Mouse (Mus musculus) Muller cell, postnatal 12 days (primary cell): ENCODE results near the gene Slc25a5.
"Not testable (repeated sequence)": the region's sequence is repeated elsewhere in the genome, so short reads cannot be mapped to it uniquely, and the experiment has no call there.

Experiments used
- DNase-seq: peaks from one replicate; pipeline ENCODE4 v3.0.0-alpha.2; 2015; ENCODE audit errors: inconsistent ontology term

Slc25a5 gene

DNA sequence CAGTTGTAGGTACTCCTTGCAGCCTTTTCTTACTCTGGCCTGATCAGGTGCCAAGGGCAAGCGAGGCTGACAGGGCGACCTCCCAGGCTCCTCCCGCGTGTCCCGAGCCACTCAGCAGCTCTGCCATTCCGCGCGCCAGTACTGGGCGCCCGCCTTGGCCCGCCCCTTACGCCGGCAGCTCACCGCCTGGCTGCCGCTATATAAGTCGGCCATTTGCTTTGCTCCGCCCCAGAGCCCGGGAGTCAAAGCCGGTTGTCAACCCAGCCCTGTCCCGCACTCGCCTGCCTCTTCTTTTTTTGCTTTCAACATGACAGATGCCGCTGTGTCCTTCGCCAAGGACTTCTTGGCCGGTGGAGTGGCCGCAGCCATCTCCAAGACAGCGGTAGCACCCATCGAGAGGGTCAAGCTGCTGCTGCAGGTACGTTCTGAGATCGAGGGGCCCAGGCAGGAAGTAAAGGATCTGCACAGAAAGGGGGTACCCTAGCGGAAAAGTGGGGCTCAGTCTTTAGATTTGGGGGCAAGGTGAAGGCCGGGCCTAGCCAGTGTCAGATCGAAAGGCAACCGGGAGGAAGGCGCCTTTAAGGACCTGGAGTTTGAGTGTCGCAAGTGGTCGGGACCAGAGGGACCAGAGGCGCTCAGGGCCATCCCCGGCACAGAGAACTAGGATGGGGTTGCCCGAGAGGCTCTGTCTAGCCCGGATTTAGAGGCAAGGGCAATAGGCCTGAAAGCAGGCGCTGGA, at the start of gene Slc25a5:
Slc25a5 (plus strand) TSS at position 228 of the 739 bp plus-strand sequence.
- DNase-seq = peak; percentile 84

DNA sequence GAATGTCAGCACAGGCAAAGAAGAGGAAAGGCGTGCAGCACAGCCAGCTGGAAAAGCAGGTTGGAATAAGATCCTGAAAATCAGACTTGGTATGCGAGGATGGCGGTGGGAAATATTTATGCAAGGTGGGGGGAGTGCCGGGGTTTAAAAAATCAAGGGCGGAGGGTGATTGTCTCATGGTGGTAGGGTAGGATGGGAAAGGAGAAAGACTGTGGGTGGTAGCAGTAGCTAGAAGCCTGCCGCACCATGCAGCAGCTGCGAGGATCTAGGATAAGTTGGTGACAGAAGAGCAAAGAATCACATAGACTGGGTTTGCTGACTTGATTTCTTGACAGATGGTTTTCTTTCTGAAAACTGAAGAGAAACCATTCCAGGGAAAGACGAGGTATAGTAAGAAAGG, 48.7 kb upstream of the Slc25a5 start:
- DNase-seq = no peak

DNA sequence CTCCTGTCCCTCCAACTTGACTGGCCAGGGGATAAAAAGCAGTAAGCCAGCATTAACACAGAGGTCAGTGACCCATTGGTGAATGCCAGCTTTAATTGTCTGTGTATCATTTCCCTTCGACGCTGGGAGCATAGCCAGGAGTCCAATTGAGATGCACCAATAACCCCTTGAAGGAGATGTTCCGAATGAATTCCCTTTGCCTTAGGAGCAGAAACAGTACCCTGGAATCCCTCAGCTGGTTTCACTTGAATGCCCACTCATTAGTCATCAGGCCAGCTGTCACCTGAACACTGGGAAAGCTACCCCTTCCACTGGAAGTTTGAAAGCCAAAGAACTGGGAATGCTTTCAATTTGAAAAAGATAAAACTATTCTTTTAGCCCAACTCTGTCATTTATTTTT, 46.9 kb upstream of the Slc25a5 start:
- peak; percentile 83 for DNase-seq

DNA sequence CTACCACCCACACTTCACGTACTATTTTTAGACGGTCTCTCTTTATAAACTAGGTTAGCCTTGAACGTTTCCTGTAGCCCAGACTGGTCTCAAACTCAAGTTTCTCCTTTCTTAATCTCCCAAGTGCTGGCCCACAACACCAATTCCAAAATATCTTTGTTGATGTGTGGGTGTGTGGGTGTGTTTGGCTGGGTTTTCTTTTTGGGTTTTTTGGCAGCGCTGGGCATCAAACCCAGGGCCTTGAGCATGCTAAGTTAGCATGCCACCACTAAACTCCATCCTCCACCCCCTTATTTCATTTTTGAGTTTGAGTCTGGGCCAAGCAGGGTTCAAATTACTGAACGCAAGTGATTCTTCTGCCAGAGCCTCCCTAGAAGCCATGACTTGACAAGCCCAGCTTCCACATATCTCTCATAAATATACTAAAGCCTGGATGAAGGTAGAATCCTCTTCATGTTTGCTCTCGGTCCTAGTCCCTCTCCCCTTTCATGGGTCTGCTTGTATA, 46.1 kb upstream of the Slc25a5 start:
- DNase-seq = peak; percentile 34

GRCm38 (mm10) chrX:36750591-36750990, 44.9 kb upstream of the Slc25a5 start:
- DNase-seq = no peak

DNA sequence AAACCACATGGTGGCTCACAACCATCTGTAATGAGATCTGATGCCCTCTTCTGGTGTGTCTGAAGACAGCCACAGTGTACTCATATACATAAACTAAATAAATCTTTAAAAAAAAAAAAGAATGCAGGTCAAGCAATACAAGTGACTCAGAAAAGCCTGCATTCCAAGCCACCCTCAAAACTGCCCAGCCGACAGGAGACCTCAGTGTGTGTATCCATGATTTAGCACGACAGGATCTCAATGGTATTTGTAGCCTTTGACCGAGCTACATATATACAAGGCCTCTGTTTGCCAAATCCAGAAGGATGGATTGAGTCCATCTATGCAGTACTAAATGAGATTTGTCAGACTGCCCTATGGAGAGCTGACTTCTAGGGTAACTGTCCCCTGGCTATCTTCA, 42.9 kb upstream of the Slc25a5 start:
- peak; percentile 11 for DNase-seq

DNA sequence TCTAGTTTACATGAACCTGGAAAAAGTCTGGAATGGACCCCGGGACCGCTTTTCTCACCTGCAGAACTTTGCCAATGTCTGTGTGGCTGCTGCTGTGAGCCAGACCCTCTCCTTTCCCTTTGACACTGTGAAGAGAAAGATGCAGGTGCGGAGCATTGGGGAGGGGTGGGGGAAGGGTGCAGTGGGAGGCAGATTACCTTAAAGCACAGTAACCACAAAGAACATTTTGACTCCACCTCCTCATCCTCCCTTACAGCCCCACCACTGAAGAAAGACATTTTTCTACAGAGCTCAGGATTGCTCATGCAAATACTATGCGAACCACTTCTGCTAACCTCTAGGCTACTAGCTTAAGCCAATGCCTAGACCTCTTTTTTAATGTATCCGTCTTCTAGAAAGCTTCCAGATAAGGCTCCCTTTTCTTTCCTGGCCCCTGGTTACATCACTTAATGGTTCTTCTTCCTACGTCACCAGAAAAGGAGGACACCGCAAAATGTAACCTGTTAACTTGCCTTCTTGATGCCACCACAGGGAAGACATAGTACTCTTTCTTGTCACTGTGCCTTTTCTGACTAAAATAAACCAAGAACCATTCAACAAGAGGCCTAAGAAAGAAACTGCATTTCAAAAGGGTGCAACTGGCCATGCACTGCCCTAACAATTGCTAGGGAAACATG, 37.5 kb upstream of the Slc25a5 start:
- DNase-seq = no peak

- no peak for DNase-seq
Observed at GRCm38 (mm10) chrX:36758566-36758965, 36.9 kb upstream of the Slc25a5 start.

GRCm38 (mm10) chrX:36760946-36761635, 34.4 kb upstream of the Slc25a5 start:
- DNase-seq = peak; percentile 13

DNA sequence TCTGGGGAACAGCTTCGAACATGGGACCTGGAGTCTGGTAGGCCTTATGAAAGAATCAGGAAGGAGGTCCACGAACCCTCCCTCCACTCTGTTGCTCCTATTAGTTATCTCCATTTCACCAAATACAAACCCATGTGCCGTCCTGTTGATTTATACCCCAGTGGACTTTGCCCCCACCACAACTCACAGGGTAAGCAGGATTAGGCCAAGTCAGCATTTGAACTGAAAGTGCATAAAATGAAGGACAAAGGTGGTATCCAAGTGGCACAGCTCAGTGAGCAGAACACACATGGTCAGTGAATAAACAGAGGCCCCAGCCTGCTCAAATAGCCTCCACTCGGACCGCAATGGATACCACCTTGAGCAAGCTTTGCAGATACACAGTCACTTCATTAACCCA, 33.2 kb upstream of the Slc25a5 start:
- DNase-seq = no peak

DNA sequence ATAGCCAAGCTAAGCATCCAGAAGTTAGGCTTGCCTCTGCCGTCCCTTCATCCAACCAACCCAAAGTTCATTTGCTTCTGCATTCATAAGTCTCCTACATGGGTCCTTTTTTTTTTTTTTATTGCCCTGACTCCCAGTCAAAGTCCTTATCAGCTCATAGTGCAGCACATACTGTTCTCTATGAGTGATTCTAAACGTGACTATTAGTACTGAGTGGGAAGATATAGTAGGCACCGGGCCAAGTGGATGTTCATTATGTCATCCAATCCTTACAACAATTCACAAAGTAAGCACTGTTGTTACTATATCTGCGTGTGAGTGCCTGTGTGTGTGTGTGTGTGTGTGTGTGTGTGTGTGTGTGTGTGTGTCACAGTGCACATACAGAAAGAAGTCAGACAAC, 32.6 kb upstream of the Slc25a5 start:
- no peak for DNase-seq

- DNase-seq = no peak
Observed at GRCm38 (mm10) chrX:36763298-36763933, 32.0 kb upstream of the Slc25a5 start.

DNA sequence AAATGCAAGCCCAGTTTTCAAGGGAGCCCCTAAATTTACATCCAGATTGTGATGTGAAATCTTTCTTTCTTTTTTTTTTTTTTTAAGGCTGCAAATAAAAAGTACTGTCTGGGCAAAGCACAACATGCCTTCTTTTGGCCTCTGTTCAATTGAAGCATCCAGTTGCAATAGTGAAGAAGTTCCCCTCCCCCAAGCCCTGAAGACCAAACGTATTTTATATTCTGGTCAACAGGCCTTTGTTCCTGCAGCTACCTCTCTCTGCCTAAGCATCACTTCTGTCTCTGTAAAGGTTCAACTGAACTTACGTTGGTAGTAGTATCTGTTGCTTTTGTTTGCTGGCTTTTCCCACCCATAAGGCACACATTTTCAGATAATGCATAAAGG, 31.5 kb upstream of the Slc25a5 start:
- DNase-seq = no peak

GRCm38 (mm10) chrX:36767386-36767785, 28.1 kb upstream of the Slc25a5 start:
- no peak for DNase-seq

DNA sequence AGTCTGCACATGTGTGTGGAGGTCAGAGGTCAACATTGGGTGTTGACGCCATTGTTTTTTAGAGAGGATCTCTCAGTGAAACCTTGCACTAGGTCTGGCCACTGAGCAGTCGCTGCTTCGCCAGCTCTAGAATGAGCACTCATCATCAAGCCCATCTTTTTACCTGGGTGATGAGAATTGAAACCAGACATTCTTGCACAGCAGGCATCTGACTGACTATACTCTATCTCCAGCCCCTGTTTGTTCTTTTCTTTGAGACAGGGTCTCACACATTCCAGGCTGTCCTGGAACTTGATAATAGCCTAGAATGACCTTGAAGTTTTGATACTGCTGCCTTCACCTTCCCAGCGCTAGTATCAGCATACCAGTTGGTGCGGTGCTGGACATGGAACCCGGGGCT, 22.9 kb upstream of the Slc25a5 start:
- DNase-seq = no peak

DNA sequence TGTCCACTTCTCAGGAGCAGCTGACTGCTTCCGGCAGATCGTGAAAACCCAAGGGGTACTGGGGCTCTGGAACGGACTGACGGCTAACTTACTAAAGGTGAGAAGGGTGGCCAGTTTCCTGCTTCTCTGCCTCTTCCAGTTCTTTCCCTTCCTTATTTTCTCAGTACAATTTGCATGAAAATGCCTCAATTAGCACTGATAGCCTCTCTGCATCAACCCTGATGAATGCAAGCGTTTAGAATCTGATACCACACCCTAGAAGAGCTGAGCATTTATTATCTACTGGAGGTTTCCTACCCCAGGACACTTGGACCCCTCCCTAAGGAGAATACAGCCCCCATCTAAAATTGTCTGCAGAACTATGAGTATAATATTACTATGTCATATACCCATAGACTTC, 19.9 kb upstream of the Slc25a5 start:
- DNase-seq = no peak

DNA sequence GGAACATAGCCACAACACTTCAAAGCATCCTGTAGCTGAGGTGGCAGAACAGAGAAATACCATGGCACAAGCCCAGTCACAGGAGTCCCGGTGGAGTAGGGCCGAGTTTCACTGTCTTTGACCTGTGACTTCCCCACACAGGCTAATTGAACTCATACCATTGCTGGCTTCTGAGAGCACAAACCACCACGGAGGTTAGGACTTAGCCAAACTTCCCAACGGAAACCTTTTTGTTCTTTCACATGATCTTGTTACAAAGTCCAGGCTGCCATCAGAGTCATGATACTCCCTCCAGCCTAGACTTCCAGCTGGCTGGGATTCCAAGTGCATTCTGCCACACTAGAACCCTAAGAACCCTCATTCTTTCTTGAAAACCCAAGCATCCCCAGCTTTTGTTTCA, 17.8 kb upstream of the Slc25a5 start:
- no peak for DNase-seq

- no peak for DNase-seq
Observed at GRCm38 (mm10) chrX:36789360-36789759, 6.1 kb upstream of the Slc25a5 start.

GRCm38 (mm10) chrX:36794571-36794970, 880 bp upstream of the Slc25a5 start:
- no peak for DNase-seq

DNA sequence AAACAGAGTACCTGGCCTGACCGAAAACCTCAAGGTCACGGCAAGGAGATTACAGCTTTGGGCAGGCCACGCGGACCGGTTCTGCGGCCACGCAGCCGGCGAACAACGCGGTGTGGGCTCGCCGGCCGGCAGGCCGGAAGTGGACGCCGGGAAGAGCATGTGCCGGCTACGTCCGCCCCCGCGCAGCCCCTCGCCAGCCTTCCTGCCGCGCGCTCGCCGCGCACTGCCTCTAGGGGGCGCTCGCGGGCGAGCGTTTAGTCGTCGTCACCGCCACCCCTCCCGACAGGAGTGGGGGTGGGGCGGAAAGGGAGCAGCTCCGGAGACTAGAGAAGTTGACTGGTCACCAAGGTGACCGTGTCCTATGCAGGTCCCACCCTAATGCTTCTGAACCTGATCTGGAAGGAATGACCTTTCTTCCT, 721 bp downstream of the Slc25a5 start:
- peak; percentile 86 for DNase-seq

DNA sequence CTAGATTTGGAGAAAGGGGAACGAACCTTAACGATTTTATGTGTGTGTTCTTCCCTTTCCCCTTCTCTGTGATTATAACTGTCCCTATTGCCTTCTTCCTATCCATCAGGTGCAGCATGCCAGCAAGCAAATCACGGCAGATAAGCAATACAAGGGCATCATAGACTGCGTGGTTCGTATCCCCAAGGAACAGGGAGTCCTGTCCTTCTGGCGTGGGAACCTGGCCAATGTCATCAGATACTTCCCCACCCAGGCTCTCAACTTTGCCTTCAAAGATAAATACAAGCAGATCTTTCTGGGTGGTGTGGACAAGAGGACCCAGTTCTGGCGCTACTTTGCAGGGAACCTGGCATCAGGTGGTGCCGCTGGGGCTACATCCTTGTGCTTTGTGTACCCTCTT, 1.3 kb downstream of the Slc25a5 start:
- not testable (repeated sequence) for DNase-seq
